Mouse (Mus musculus) stomach, postnatal 0 days (tissue): ENCODE measurements at regions not wholly inside any gene's neighbourhood (a gene's known extent, or its start where the extent isn't known, plus 50 kb on each side); places are given as distances from the start of the nearest gene placed in this dataset.

Experiments
- CTCF ChIP-seq: IDR thresholded peaks from 2 replicates; pipeline ENCODE4 v1.5.1; 2016; ENCODE audit warnings: antibody characterized with exemption, low read depth, mild to moderate bottlenecking, moderate library complexity
- EP300 ChIP-seq: optimal IDR thresholded peaks from 2 replicates; pipeline ENCODE3; 2016; ENCODE audit warnings: antibody characterized with exemption

- no peak for TF ChIP-seq CTCF
- no peak for TF ChIP-seq EP300
These were observed 236.2 kb downstream of the Fam84b start for GRCm38 (mm10) chr15:60617371-60617770.
